Mouse (Mus musculus): ENCODE data around the gene Bcorl1. TPM values are rescaled to one million over a fixed set of nuclear protein-coding genes. Genes with fewer than 3 reads are reported as not detected.

Gene Bcorl1
- 10 to 100 TPM in 20 of 26 experiments, 1 to 10 TPM in 6; 2.9 to 71.1 (median 16.7) TPM for total RNA-seq (2018; cell fraction: chromatin; rRNA removed)
- total RNA-seq (2018; cell fraction: cytosol; rRNA removed), result 1 to 10 TPM; 2.3 to 9.6 (median 4.8) TPM
- total RNA-seq (2018; cell fraction: nucleus; rRNA removed), result 10 to 100 TPM in 11 of 26 experiments, 1 to 10 TPM in 15; 3.6 to 48.2 (median 8.7) TPM
- 3.5 to 20.1 TPM (median 3.8 TPM) in 3 replicates for polyA plus RNA-seq (2018)

GRCm38 (mm10) chrX:48341141-48341540 lies at the start of gene Bcorl1:
Gene Bcorl1 (plus strand): TSS chrX:48341358.
- Histone ChIP-seq H3K79me2 (ENCODE audit: inconsistent target) (no peaks in the 10 kb centered on the region), H3K36me3 (ENCODE audit: inconsistent target) (no peaks in the 10 kb centered on the region), H3K27ac (no peak within 1 kb of the TSS), H3K4me3 (ENCODE audit: inconsistent target) (peak within 1 kb of the TSS; percentile 33)
- 19% methylated on average over 10 of the region's 33 CpGs for WGBS (ENCODE audit: missing documents)

GRCm38 (mm10) chrX:48291413-48291812 lies 49.7 kb upstream of the Bcorl1 start:
- no peak overlapping the region for H3K27ac ChIP-seq
- H3K79me2 ChIP-seq (ENCODE audit: inconsistent target), result no peaks in the 10 kb centered on the region
- no peak overlapping the region for H3K4me3 ChIP-seq (ENCODE audit: inconsistent target)
- H3K36me3 ChIP-seq (ENCODE audit: inconsistent target), result no peaks in the 10 kb centered on the region
- WGBS (ENCODE audit: missing documents), result 75% methylated on average over 3 of the region's 3 CpGs

GRCm38 (mm10) chrX:48305356-48305755 lies 35.8 kb upstream of the Bcorl1 start:
- no peaks in the 10 kb centered on the region for H3K79me2 ChIP-seq (ENCODE audit: inconsistent target)
- no peak overlapping the region for H3K27ac ChIP-seq
- no peak overlapping the region for H3K4me3 ChIP-seq (ENCODE audit: inconsistent target)
- WGBS (ENCODE audit: missing documents), result 96% methylated on average over 4 of the region's 4 CpGs
- no peaks in the 10 kb centered on the region for H3K36me3 ChIP-seq (ENCODE audit: inconsistent target)

- Histone ChIP-seq H3K79me2 (ENCODE audit: inconsistent target) (no peaks in the 10 kb centered on the region), H3K36me3 (ENCODE audit: inconsistent target) (no peaks in the 10 kb centered on the region), H3K27ac (no peak overlapping the region), H3K4me3 (ENCODE audit: inconsistent target) (no peak overlapping the region)
- WGBS (ENCODE audit: missing documents), result 57% methylated on average over 25 of the region's 26 CpGs
These were observed 30.2 kb upstream of the Bcorl1 start for GRCm38 (mm10) chrX:48310706-48311517.

- Histone ChIP-seq H3K36me3 (ENCODE audit: inconsistent target) (no peaks in the 10 kb centered on the region), H3K79me2 (ENCODE audit: inconsistent target) (no peaks in the 10 kb centered on the region), H3K27ac (no peak overlapping the region), H3K4me3 (ENCODE audit: inconsistent target) (no peak overlapping the region)
- 88% methylated on average over 5 of the region's 5 CpGs for WGBS (ENCODE audit: missing documents)
These were observed 29.4 kb upstream of the Bcorl1 start for GRCm38 (mm10) chrX:48311727-48312126.

GRCm38 (mm10) chrX:48314530-48315079 lies 26.6 kb upstream of the Bcorl1 start:
- peak overlapping the region; percentile 34 for H3K27ac ChIP-seq
- H3K36me3 ChIP-seq (ENCODE audit: inconsistent target), result no peaks in the 10 kb centered on the region
- WGBS (ENCODE audit: missing documents), result 12% methylated on average over 20 of the region's 33 CpGs
- H3K79me2 ChIP-seq (ENCODE audit: inconsistent target), result no peaks in the 10 kb centered on the region
- H3K4me3 ChIP-seq (ENCODE audit: inconsistent target), result peak overlapping the region; percentile 18

GRCm38 (mm10) chrX:48317444-48317843 lies 23.7 kb upstream of the Bcorl1 start:
- Histone ChIP-seq H3K36me3 (ENCODE audit: inconsistent target) (no peaks in the 10 kb centered on the region), H3K79me2 (ENCODE audit: inconsistent target) (no peaks in the 10 kb centered on the region), H3K4me3 (ENCODE audit: inconsistent target) (no peak overlapping the region), H3K27ac (no peak overlapping the region)
- WGBS (ENCODE audit: missing documents), result 68% methylated on average over 3 of the region's 3 CpGs

GRCm38 (mm10) chrX:48318194-48318593 lies 23.0 kb upstream of the Bcorl1 start:
- no peak overlapping the region for H3K4me3 ChIP-seq (ENCODE audit: inconsistent target)
- H3K36me3 ChIP-seq (ENCODE audit: inconsistent target), result no peaks in the 10 kb centered on the region
- no peaks in the 10 kb centered on the region for H3K79me2 ChIP-seq (ENCODE audit: inconsistent target)
- WGBS (ENCODE audit: missing documents), result 26% methylated on average over 9 of the region's 9 CpGs
- H3K27ac ChIP-seq, result no peak overlapping the region

- Histone ChIP-seq H3K36me3 (ENCODE audit: inconsistent target) (no peaks in the 10 kb centered on the region), H3K4me3 (ENCODE audit: inconsistent target) (peak overlapping the region; percentile 9; the same call in 1 of the 2 replicates), H3K27ac (no peak overlapping the region), H3K79me2 (ENCODE audit: inconsistent target) (no peaks in the 10 kb centered on the region)
- 29% methylated on average over 10 of the region's 35 CpGs for WGBS (ENCODE audit: missing documents)
These were observed 613 bp upstream of the Bcorl1 start for GRCm38 (mm10) chrX:48340441-48341049.

GRCm38 (mm10) chrX:48341621-48342161 lies 533 bp downstream of the Bcorl1 start:
- H3K4me3 ChIP-seq (ENCODE audit: inconsistent target), result peak overlapping the region; percentile 33; the same call in 1 of the 2 replicates
- no peaks in the 10 kb centered on the region for H3K36me3 ChIP-seq (ENCODE audit: inconsistent target)
- 18% methylated on average over 41 of the region's 73 CpGs for WGBS (ENCODE audit: missing documents)
- no peak overlapping the region for H3K27ac ChIP-seq
- no peaks in the 10 kb centered on the region for H3K79me2 ChIP-seq (ENCODE audit: inconsistent target)

- no peaks in the 10 kb centered on the region for H3K79me2 ChIP-seq (ENCODE audit: inconsistent target)
- H3K36me3 ChIP-seq (ENCODE audit: inconsistent target), result no peaks in the 10 kb centered on the region
- H3K27ac ChIP-seq, result no peak overlapping the region
- peak overlapping the region; percentile 33; the same call in 1 of the 2 replicates for H3K4me3 ChIP-seq (ENCODE audit: inconsistent target)
- WGBS (ENCODE audit: missing documents), result 32% methylated on average over 16 of the region's 16 CpGs
These were observed 1.6 kb downstream of the Bcorl1 start for GRCm38 (mm10) chrX:48342731-48343130.

- Histone ChIP-seq H3K36me3 (ENCODE audit: inconsistent target) (no peaks in the 10 kb centered on the region), H3K27ac (no peak overlapping the region), H3K4me3 (ENCODE audit: inconsistent target) (peak overlapping the region; percentile 39), H3K79me2 (ENCODE audit: inconsistent target) (no peaks in the 10 kb centered on the region)
- 12% methylated on average over 31 of the region's 36 CpGs for WGBS (ENCODE audit: missing documents)
These were observed 2.3 kb downstream of the Bcorl1 start for GRCm38 (mm10) chrX:48343461-48343952.

GRCm38 (mm10) chrX:48343966-48344642 lies 2.9 kb downstream of the Bcorl1 start:
- Histone ChIP-seq H3K36me3 (ENCODE audit: inconsistent target) (no peaks in the 10 kb centered on the region), H3K27ac (no peak overlapping the region), H3K79me2 (ENCODE audit: inconsistent target) (no peaks in the 10 kb centered on the region), H3K4me3 (ENCODE audit: inconsistent target) (peak overlapping the region; percentile 39)
- 12% methylated on average over 28 of the region's 30 CpGs for WGBS (ENCODE audit: missing documents)

Data from macrophage (primary cell).